Mouse (Mus musculus) macrophage (primary cell): Measurements from ENCODE around the gene Msi2. TPM values are rescaled to one million over a fixed set of nuclear protein-coding genes. Genes with fewer than 3 reads are reported as not detected.

Source experiments
- H3K27ac ChIP-seq: fragments of 350-480 bp; formaldehyde crosslinking; 2 replicates; pipeline ENCODE4 v1.9.0; 2021
- H3K36me3 ChIP-seq: fragments of 350-480 bp; formaldehyde crosslinking; 2 replicates; pipeline ENCODE4 v1.9.0; 2021; ENCODE audit errors: inconsistent target
- H3K4me3 ChIP-seq: fragments of 350-480 bp; formaldehyde crosslinking; 2 replicates; pipeline ENCODE4 v1.9.0; 2021; ENCODE audit errors: inconsistent target
- H3K79me2 ChIP-seq: fragments of 350-480 bp; formaldehyde crosslinking; 2 replicates; pipeline ENCODE4 v1.9.0; 2021; ENCODE audit errors: inconsistent target
- WGBS: methylation state at CpG from one replicate; pipeline ENCODE4 v1.1.7; 2026; ENCODE audit warnings: inconsistent platforms; ENCODE audit not compliant: missing documents; 5-methylcytosine and 5-hydroxymethylcytosine counted together
- polyA plus RNA-seq: library from polyadenylated mRNA; stranded (reverse); fragments of 250-400 nt; gene quantifications from 3 replicates; pipeline ENCODE4 v1.2.4, GENCODE M21; 2018; ENCODE audit warnings: inconsistent platforms

Msi2 gene
- polyA plus RNA-seq, 1 experiment from 2014 or later = 5.2 TPM

- H3K27ac ChIP-seq = no peak overlapping the region
- WGBS = 93% methylated on average over 17 of the region's 17 CpGs
- H3K36me3 ChIP-seq = no peaks in the 10 kb centered on the region
Observed at GRCm38 (mm10) chr11:88404816-88405613, 313.3 kb downstream of the Msi2 start.

GRCm38 (mm10) chr11:88404247-88404677 lies 314.1 kb downstream of the Msi2 start:
- Histone ChIP-seq H3K36me3 (no peaks in the 10 kb centered on the region), H3K4me3 (no peak overlapping the region), H3K27ac (no peak overlapping the region), H3K79me2 (no peaks in the 10 kb centered on the region)
- WGBS = 66% methylated on average over 5 of the region's 5 CpGs

More at GRCm38 (mm10) chr11:88404816-88405613, 313.3 kb downstream of the Msi2 start:
- Histone ChIP-seq H3K4me3 (no peak overlapping the region), H3K79me2 (no peaks in the 10 kb centered on the region)

- Histone ChIP-seq H3K27ac (no peak overlapping the region), H3K4me3 (no peak overlapping the region), H3K79me2 (no peaks in the 10 kb centered on the region), H3K36me3 (no peaks in the 10 kb centered on the region)
- 92% methylated on average over 7 of the region's 7 CpGs for WGBS
Observed at GRCm38 (mm10) chr11:88402290-88402689, 316.0 kb downstream of the Msi2 start.

GRCm38 (mm10) chr11:88401333-88401732 lies 317.0 kb downstream of the Msi2 start:
- Histone ChIP-seq H3K36me3 (no peaks in the 10 kb centered on the region), H3K4me3 (no peak overlapping the region), H3K27ac (no peak overlapping the region), H3K79me2 (no peaks in the 10 kb centered on the region)
- WGBS = 87% methylated on average over 6 of the region's 6 CpGs

GRCm38 (mm10) chr11:88400926-88401325 lies 317.4 kb downstream of the Msi2 start:
- Histone ChIP-seq H3K4me3 (no peak overlapping the region), H3K36me3 (no peaks in the 10 kb centered on the region), H3K27ac (no peak overlapping the region), H3K79me2 (no peaks in the 10 kb centered on the region)
- WGBS = 91% methylated on average over 10 of the region's 10 CpGs

- H3K27ac ChIP-seq = no peak overlapping the region
- no peaks in the 10 kb centered on the region for H3K79me2 ChIP-seq
- WGBS = 51% methylated on average over 6 of the region's 6 CpGs
- H3K4me3 ChIP-seq = no peak overlapping the region
- no peaks in the 10 kb centered on the region for H3K36me3 ChIP-seq
Observed at GRCm38 (mm10) chr11:88400235-88400634, 318.1 kb downstream of the Msi2 start.

GRCm38 (mm10) chr11:88399431-88399830 lies 318.9 kb downstream of the Msi2 start:
- H3K27ac ChIP-seq = no peak overlapping the region
- no peak overlapping the region for H3K4me3 ChIP-seq
- no peaks in the 10 kb centered on the region for H3K36me3 ChIP-seq
- 86% methylated on average over 5 of the region's 5 CpGs for WGBS
- H3K79me2 ChIP-seq = no peaks in the 10 kb centered on the region

GRCm38 (mm10) chr11:88399028-88399427 lies 319.3 kb downstream of the Msi2 start:
- H3K36me3 ChIP-seq = no peaks in the 10 kb centered on the region
- WGBS = 96% methylated on average over 5 of the region's 5 CpGs
- no peaks in the 10 kb centered on the region for H3K79me2 ChIP-seq
- H3K4me3 ChIP-seq = no peak overlapping the region
- H3K27ac ChIP-seq = no peak overlapping the region

GRCm38 (mm10) chr11:88395076-88395990 lies 323.0 kb downstream of the Msi2 start:
- H3K4me3 ChIP-seq = no peak overlapping the region
- H3K27ac ChIP-seq = no peak overlapping the region
- 93% methylated on average over 8 of the region's 8 CpGs for WGBS
- no peaks in the 10 kb centered on the region for H3K36me3 ChIP-seq
- H3K79me2 ChIP-seq = no peaks in the 10 kb centered on the region

- Histone ChIP-seq H3K79me2 (no peaks in the 10 kb centered on the region), H3K36me3 (no peaks in the 10 kb centered on the region), H3K27ac (no peak overlapping the region), H3K4me3 (no peak overlapping the region)
- WGBS = 91% methylated on average over 19 of the region's 19 CpGs
Observed at GRCm38 (mm10) chr11:88394341-88395075, 323.8 kb downstream of the Msi2 start.

GRCm38 (mm10) chr11:88392715-88393114 lies 325.6 kb downstream of the Msi2 start:
- WGBS = 93% methylated on average over 10 of the region's 10 CpGs
- Histone ChIP-seq H3K79me2 (no peaks in the 10 kb centered on the region), H3K4me3 (no peak overlapping the region), H3K36me3 (no peaks in the 10 kb centered on the region), H3K27ac (no peak overlapping the region)

GRCm38 (mm10) chr11:88391181-88391814 lies 327.0 kb downstream of the Msi2 start:
- no peaks in the 10 kb centered on the region for H3K36me3 ChIP-seq
- H3K27ac ChIP-seq = no peak overlapping the region
- 92% methylated on average over 8 of the region's 8 CpGs for WGBS
- H3K79me2 ChIP-seq = no peaks in the 10 kb centered on the region
- H3K4me3 ChIP-seq = no peak overlapping the region

GRCm38 (mm10) chr11:88389530-88389929 lies 328.8 kb downstream of the Msi2 start:
- Histone ChIP-seq H3K36me3 (no peaks in the 10 kb centered on the region), H3K4me3 (no peak overlapping the region), H3K79me2 (no peaks in the 10 kb centered on the region), H3K27ac (no peak overlapping the region)
- 98% methylated on average over 6 of the region's 6 CpGs for WGBS

- H3K79me2 ChIP-seq = no peaks in the 10 kb centered on the region
- no peaks in the 10 kb centered on the region for H3K36me3 ChIP-seq
- no peak overlapping the region for H3K4me3 ChIP-seq
- no peak overlapping the region for H3K27ac ChIP-seq
- 96% methylated on average over 4 of the region's 4 CpGs for WGBS
Observed at GRCm38 (mm10) chr11:88386916-88387315, 331.4 kb downstream of the Msi2 start.
